Mouse (Mus musculus) erythroblast, embryonic 14.5 days (primary cell): ENCODE measurements around the gene Fuca1. TPM values are rescaled to one million over a fixed set of nuclear protein-coding genes. Genes with fewer than 3 reads are reported as not detected.

Source experiments
- H3K27me3 ChIP-seq: 2 replicates; pipeline ENCODE4 v1.6.1; 2012; ENCODE audit warnings: inconsistent platforms; ENCODE audit not compliant: control insufficient read depth
- H3K36me3 ChIP-seq: 2 replicates; pipeline ENCODE4 v1.6.1; 2012; ENCODE audit warnings: mild to moderate bottlenecking, inconsistent platforms; ENCODE audit not compliant: control insufficient read depth
- H3K4me1 ChIP-seq: 2 replicates; pipeline ENCODE4 v1.6.1; 2012; ENCODE audit warnings: inconsistent platforms; ENCODE audit not compliant: control insufficient read depth
- H3K4me3 ChIP-seq: replicated peaks from 2 replicates; pipeline ENCODE3; 2012; ENCODE audit warnings: moderate library complexity, mild to moderate bottlenecking, inconsistent platforms
- H3K9me3 ChIP-seq: 2 replicates; pipeline ENCODE4 v1.6.1; 2012; ENCODE audit warnings: low read length, inconsistent platforms, mixed read lengths; ENCODE audit not compliant: control insufficient read depth
- GATA1 ChIP-seq: IDR thresholded peaks from 2 replicates; pipeline ENCODE4 v1.6.1; 2012; ENCODE audit warnings: low read length, inconsistent platforms, mixed read lengths
- TAL1 ChIP-seq: IDR thresholded peaks from 3 replicates; pipeline ENCODE4 v1.6.1; 2012; ENCODE audit warnings: low read length, inconsistent platforms, mixed read lengths
- polyA plus RNA-seq: library from polyadenylated mRNA; stranded (reverse); fragments of >175 nt; gene quantifications from 2 replicates; pipeline ENCODE4 v1.2.3, GENCODE M21; 2012

Fuca1 gene
- polyA plus RNA-seq, 1 experiment, result 0.54 TPM

- no peak overlapping the region for H3K4me3 ChIP-seq
- TF ChIP-seq GATA1, result no peak
- TF ChIP-seq TAL1, result no peak
- no peaks in the 10 kb centered on the region for H3K9me3 ChIP-seq
- H3K27me3 ChIP-seq, result no peaks in the 10 kb centered on the region
- H3K36me3 ChIP-seq, result peaks cover 8% of the 10 kb centered on the region
- peaks cover 37% of the 10 kb centered on the region for H3K4me1 ChIP-seq
Measured at GRCm38 (mm10) chr4:135913433-135913832, 7.1 kb upstream of the Fuca1 start.

- TF ChIP-seq GATA1, result no peak
- no peak for TF ChIP-seq TAL1
- Histone ChIP-seq H3K9me3 (no peaks in the 10 kb centered on the region; the same call in 1 of the 2 replicates), H3K27me3 (no peaks in the 10 kb centered on the region), H3K4me1 (peaks cover 19% of the 10 kb centered on the region), H3K36me3 (peaks cover 19% of the 10 kb centered on the region), H3K4me3 (no peak overlapping the region)
Measured at GRCm38 (mm10) chr4:135918635-135919279, 1.8 kb upstream of the Fuca1 start.

GRCm38 (mm10) chr4:135919280-135919639 lies 1.3 kb upstream of the Fuca1 start:
- Histone ChIP-seq H3K27me3 (no peaks in the 10 kb centered on the region), H3K36me3 (peaks cover 21% of the 10 kb centered on the region), H3K9me3 (no peaks in the 10 kb centered on the region; the same call in 1 of the 2 replicates), H3K4me1 (peaks cover 17% of the 10 kb centered on the region), H3K4me3 (no peak overlapping the region)
- TF ChIP-seq GATA1 (no peak), TAL1 (no peak)

- H3K36me3 ChIP-seq, result peaks cover 40% of the 10 kb centered on the region
- no peaks in the 10 kb centered on the region for H3K27me3 ChIP-seq
- H3K4me3 ChIP-seq, result peak overlapping the region; percentile 73
- TF ChIP-seq TAL1 (no peak), GATA1 (no peak)
- H3K9me3 ChIP-seq, result no peaks in the 10 kb centered on the region; the same call in 1 of the 2 replicates
- H3K4me1 ChIP-seq, result peaks cover 26% of the 10 kb centered on the region
Measured at GRCm38 (mm10) chr4:135921257-135922120, 954 bp downstream of the Fuca1 start.

- Histone ChIP-seq H3K9me3 (no peaks in the 10 kb centered on the region; the same call in 1 of the 2 replicates), H3K27me3 (no peaks in the 10 kb centered on the region), H3K4me1 (peaks cover 32% of the 10 kb centered on the region), H3K4me3 (peak overlapping the region; percentile 73), H3K36me3 (peaks cover 36% of the 10 kb centered on the region)
- TF ChIP-seq GATA1, result no peak
- TF ChIP-seq TAL1, result no peak
Measured at GRCm38 (mm10) chr4:135922190-135922589, 1.7 kb downstream of the Fuca1 start.

GRCm38 (mm10) chr4:135924418-135924817 lies 3.9 kb downstream of the Fuca1 start:
- Histone ChIP-seq H3K36me3 (peaks cover 37% of the 10 kb centered on the region), H3K9me3 (no peaks in the 10 kb centered on the region; the same call in 1 of the 2 replicates), H3K4me1 (peaks cover 32% of the 10 kb centered on the region), H3K27me3 (no peaks in the 10 kb centered on the region), H3K4me3 (no peak overlapping the region)
- TF ChIP-seq GATA1 (no peak), TAL1 (no peak)

GRCm38 (mm10) chr4:135925341-135925740 lies 4.8 kb downstream of the Fuca1 start:
- Histone ChIP-seq H3K27me3 (no peaks in the 10 kb centered on the region), H3K9me3 (no peaks in the 10 kb centered on the region), H3K4me1 (peaks cover 29% of the 10 kb centered on the region), H3K4me3 (no peak overlapping the region), H3K36me3 (peaks cover 37% of the 10 kb centered on the region)
- TF ChIP-seq GATA1 (no peak), TAL1 (no peak)

- no peak for TF ChIP-seq GATA1
- no peak for TF ChIP-seq TAL1
- H3K9me3 ChIP-seq, result no peaks in the 10 kb centered on the region
- H3K4me1 ChIP-seq, result peaks cover 28% of the 10 kb centered on the region
- peaks cover 46% of the 10 kb centered on the region for H3K36me3 ChIP-seq
- no peaks in the 10 kb centered on the region for H3K27me3 ChIP-seq
- no peak overlapping the region for H3K4me3 ChIP-seq
Measured at GRCm38 (mm10) chr4:135926195-135926808, 5.8 kb downstream of the Fuca1 start.

GRCm38 (mm10) chr4:135926861-135927260 lies 6.3 kb downstream of the Fuca1 start:
- no peak overlapping the region for H3K4me3 ChIP-seq
- H3K4me1 ChIP-seq, result peaks cover 25% of the 10 kb centered on the region
- no peak for TF ChIP-seq GATA1
- TF ChIP-seq TAL1, result no peak
- H3K27me3 ChIP-seq, result no peaks in the 10 kb centered on the region
- H3K36me3 ChIP-seq, result peaks cover 48% of the 10 kb centered on the region
- H3K9me3 ChIP-seq, result no peaks in the 10 kb centered on the region
